Mouse (Mus musculus): Measurements from ENCODE around the gene Akap2.

Gene Akap2

DNA sequence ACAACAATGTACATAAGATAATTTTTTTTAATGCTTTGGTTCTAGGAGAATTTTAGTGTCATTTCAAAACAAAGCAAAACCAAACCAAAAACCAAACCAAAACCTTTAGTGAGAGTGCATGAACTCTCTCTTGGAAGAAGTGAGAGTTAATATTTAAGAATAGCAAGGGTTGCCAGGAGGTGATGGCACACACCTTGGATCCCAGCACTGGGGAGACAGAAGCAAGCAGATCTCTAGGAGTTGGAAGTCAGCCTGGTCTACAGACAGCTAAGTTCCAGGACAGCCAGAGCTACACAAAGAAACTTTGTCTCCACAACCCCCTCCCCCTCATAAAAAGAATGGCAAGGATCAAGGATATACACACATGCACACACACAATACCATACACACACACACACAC is 195.6 kb downstream of the Akap2 start:
- no peak for DNase-seq (ENCODE audit: low spot score)

DNA sequence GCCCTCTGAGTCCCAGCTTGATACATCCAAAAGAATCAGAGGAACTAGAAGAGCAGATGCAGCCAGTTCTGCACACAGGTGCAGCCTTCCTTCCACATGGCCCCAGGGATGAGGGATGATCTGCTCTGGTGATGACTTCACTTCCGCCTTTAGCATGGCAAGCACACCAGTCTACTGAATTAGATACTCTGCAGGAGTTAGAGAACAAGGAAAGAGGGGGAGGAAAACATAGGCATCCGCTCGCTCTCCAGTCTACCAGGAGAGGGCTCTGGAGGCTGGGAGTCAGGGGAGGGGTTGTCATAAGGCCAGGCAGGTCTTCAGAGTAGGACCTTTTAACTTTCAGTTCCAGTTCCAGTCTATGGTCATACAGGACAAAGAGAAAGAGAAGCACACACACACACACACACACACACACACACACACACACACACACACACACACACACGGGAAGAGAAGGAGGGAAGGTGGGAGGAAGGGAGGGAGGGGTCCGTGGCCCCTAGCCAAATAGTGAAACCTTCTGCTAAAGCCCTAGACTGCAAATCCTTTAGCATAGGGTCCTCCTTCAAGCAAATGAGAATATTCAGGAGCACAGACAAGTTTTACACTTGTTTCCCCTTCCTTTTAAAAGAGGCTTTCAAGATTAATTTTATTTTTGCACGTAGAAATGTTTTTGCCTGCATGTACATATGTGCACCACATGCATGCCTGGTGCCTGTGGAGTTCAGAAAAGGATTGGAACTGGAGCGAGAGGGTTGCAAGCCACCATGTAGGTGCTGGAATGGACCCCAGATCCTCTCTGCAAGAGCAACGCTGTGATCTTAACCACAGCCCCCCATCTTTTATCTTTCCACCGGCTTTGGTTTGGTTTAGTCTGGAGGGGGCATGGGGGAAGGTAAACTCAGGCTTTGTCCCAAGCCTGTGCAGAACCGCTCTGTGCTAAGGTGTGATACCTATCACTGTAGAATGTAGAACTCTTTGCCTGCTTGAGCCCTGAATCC is 197.0 kb downstream of the Akap2 start:
- DNase-seq (ENCODE audit: low spot score): no peak

DNA sequence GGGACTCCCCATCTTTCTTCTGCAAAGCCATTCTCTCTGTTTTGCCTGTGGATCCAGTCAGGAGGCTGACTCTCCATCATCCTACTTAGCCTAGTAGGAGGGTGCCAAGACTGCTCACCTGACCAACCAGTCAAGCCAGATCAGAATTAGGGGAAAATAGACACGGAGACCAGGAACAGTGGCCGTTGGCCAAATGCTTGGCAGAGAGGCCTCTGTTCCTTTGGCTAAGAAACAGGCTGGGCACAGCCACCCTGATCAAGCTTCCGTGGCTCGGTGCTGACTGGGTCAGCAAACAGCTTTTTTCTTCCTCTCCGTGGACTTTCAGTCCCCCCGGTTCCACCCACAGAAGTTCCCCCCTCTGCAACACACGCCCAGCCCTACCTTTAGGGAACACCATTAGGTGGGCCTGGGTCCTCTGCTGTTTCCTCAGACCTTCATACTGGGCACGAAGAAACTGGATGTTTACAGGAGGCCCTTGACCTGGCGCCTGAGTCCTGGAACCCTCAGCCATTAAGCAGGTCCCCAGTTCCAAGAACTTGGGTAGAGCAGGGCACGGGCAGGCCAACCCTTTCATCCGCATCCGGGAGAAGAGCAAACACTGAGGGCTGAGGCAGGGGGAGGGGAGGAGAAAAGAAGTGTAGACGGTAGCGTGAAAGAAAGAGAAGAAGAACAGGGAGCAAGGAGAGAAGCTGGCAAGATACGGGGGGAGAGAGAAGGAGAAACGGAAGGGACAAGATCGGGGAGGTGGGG is 197.9 kb downstream of the Akap2 start:
- DNase-seq (ENCODE audit: low spot score): peak; percentile 35

DNA sequence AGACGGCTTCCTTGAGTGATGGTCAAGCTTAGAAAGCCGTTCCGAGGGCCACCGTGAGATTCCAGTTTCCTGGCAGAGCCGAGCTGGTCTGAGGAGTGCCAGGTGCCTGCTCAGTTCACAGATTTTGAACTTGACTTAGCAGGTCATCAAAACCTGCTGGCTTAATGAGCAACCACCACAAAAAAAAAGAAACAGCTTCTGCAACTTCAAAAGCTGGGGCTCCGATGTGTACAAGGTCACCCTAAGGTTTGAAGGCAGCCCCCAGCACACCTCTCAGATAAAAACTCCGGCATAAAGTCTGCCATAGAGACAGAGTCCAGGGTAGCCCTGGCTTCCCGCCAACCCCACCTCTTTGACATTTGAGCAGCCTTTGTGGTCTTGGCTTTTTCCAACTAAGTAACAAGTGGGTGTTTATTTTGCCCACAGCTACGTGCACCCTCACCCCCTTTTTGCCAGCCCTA is 198.8 kb downstream of the Akap2 start, which contains the start of gene D630039A03Rik:
TSS of gene D630039A03Rik (minus strand) at position 97 of the 461 bp plus-strand sequence.
- DNase-seq (ENCODE audit: low spot score): peak; percentile 32

DNA sequence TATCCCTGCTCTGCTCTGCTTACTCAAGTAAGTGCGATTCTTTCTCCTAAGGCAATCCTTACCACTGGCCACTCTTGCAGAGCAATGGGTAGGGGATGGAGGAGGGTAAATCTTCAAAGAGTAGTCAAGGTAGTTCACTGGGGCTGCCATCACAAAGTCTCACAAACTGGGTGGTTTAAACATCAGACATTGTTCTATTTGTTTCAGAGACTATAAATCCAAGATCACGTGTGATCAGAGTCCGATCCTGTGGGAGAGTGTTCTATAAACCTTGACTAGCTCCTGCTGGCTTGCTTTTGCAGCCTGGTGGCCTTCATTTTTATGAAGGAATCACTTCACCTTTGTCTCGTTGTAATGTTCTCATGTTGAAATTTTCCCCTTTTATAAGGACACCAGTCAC is 199.3 kb downstream of the Akap2 start:
- no peak for DNase-seq (ENCODE audit: low spot score)

- DNase-seq (ENCODE audit: low spot score): no peak
Observed at GRCm38 (mm10) chr4:57919494-57920423, 202.3 kb downstream of the Akap2 start.

GRCm38 (mm10) chr4:57920522-57920921 is 203.1 kb downstream of the Akap2 start:
- DNase-seq (ENCODE audit: low spot score): no peak

- no peak for DNase-seq (ENCODE audit: low spot score)
Observed at GRCm38 (mm10) chr4:57922171-57922570, 204.7 kb downstream of the Akap2 start.

GRCm38 (mm10) chr4:57924556-57925071 is 207.2 kb downstream of the Akap2 start:
- no peak for DNase-seq (ENCODE audit: low spot score)

DNA sequence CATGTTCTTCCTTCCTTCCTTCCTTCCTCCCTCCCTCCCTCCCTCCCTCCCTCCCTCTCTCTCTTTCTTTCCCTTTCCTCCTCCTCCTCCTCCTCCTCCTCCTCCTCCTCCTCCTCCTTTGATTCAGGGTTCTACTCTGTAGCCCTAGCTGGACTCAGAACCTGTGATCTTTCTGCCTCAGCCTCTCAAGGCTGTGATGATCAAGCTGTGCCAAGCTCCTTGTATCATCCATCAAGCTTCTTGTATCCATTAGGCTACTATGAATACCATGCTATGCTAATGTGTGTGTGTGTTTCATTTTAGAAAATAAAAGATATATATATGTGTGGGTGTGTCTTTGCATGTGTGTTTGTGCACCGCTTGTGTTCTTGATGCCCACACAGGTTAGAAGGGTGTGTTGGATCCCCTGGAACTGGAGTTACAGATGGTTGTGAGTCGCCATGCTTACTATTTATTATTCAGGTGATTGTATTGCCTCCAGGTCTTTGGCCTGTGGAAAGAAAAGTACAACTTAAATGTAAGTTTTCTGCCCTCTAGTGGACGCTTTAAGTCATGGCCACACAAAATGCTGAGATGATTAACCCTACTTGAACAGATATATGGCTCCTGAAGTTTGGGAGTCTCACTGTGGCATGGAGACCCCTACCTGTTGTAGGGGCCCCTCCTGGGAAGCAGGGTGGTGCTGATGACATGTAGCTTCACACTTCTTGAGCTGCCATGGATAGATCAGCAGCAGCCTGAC is 210.2 kb downstream of the Akap2 start:
- no peak for DNase-seq (ENCODE audit: low spot score)

DNA sequence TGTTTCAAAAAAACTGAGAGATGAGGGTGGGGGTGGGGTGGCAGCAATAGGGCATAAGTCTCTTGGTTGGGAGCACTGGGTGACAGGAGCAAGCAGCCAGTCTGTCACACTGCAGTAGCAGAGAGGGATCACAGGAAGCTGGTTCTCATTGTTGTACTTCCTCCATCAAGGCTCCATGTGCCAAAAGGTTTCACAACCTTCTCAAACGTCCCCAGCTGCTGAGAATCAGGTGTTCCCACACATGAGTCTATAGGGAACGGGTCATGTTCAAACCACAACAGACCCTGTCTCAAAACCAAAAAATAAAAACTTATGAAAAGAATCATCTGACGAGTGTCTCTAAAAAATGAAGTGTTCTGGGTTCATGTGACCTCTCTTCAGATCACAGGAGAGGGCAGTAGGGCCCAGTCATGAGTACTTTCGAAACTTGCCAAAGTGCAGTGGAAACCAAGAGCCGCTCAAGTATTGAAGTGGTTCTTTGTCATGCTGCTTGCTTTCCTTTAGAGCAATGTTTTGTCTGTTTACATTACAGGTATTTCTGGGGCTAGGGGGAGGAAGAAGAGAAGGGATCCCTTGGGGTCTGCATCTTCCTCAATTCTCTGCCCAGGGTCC is 213.2 kb downstream of the Akap2 start:
- DNase-seq (ENCODE audit: low spot score): no peak

GRCm38 (mm10) chr4:57934181-57934580 is 216.7 kb downstream of the Akap2 start:
- no peak for DNase-seq (ENCODE audit: low spot score)

DNA sequence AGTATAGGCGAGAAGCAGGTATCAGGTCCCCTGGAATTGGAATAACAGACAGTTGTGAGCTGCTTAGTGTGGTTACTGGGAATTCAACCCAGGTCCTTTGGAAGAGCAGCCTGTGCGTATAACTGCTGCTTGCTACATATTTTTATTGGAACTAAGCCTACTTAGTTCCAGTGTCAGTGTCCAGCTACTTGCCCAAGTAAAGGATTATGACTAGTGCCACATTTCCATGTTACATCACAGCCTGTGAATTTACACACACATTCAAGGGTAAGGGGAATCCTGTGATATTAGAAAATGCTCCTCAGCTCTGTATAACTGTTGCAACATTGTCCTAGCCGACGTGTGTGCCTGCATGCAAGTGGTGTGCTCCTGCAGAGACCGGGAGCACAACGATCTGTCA is 219.8 kb downstream of the Akap2 start:
- DNase-seq (ENCODE audit: low spot score): no peak

- no peak for DNase-seq (ENCODE audit: low spot score)
Observed at GRCm38 (mm10) chr4:57940631-57941030, 223.2 kb downstream of the Akap2 start.

GRCm38 (mm10) chr4:57942892-57943291 is 225.4 kb downstream of the Akap2 start:
- no peak for DNase-seq (ENCODE audit: low spot score)

All from ovary, adult 18-20 months (tissue).